Mouse (Mus musculus): ENCODE measurements around the gene 2200002J24Rik. TPM values are rescaled to one million over a fixed set of nuclear protein-coding genes. Genes with fewer than 3 reads are reported as not detected.

The 2200002J24Rik gene
- not detected for total RNA-seq (2021)

- intact Hi-C loops (cut with DNase I) = no loop called here
- DNase-seq (ENCODE audit: low spot score) = no peak
Measured at GRCm38 (mm10) chr7:30698589-30698988, at the start of gene 2200002J24Rik. Gene 2200002J24Rik, plus strand, starts transcription at chr7:30698926.

GRCm38 (mm10) chr7:30649591-30650540 is 48.9 kb upstream of the 2200002J24Rik start, which contains the start of gene Rbm42:
Gene Rbm42, minus strand, starts transcription at chr7:30650317.
- intact Hi-C loops (cut with DNase I) = loop anchor here (2.0 to 5.0 kb wide), 2 partner anchors 23 to 77 kb away; partner anchors contain the start of genes Cox6b1 and Tmem147
- DNase-seq (ENCODE audit: low spot score) = peak; percentile 98

GRCm38 (mm10) chr7:30664529-30665200 is 34.1 kb upstream of the 2200002J24Rik start, which contains the start of gene Haus5:
Gene Haus5, minus strand, starts transcription at chr7:30664994.
- intact Hi-C loops (cut with DNase I) = loop anchor here (5.0 kb wide), 2 partner anchors 63 to 77 kb away; partner anchors contain the start of genes Kmt2b and Tmem147
- DNase-seq (ENCODE audit: low spot score) = peak; percentile 72

- DNase-seq (ENCODE audit: low spot score) = no peak
- intact Hi-C loops (cut with DNase I) = loop anchor here (5.0 kb wide), 2 partner anchors 62 to 78 kb away; partner anchors contain the start of genes Kmt2b and Tmem147
Measured at GRCm38 (mm10) chr7:30665321-30665720, 33.4 kb upstream of the 2200002J24Rik start.

- DNase-seq (ENCODE audit: low spot score) = no peak
- intact Hi-C loops (cut with DNase I) = loop anchor here (5.0 kb wide), 2 partner anchors 58 to 82 kb away; partner anchors contain the start of genes Kmt2b and Tmem147
Measured at GRCm38 (mm10) chr7:30669229-30669628, 29.5 kb upstream of the 2200002J24Rik start.

- intact Hi-C loops (cut with DNase I) = no loop called here
Measured at GRCm38 (mm10) chr7:30671480-30671879, 27.2 kb upstream of the 2200002J24Rik start, which contains the start of gene Pmis2. Gene Pmis2, minus strand, starts transcription at chr7:30671605.

GRCm38 (mm10) chr7:30678263-30678975 is 20.3 kb upstream of the 2200002J24Rik start:
- DNase-seq (ENCODE audit: low spot score) = no peak
- intact Hi-C loops (cut with DNase I) = no loop called here

More at GRCm38 (mm10) chr7:30671480-30671879, 27.2 kb upstream of the 2200002J24Rik start, which contains the start of gene Pmis2:
- no peak for DNase-seq (ENCODE audit: low spot score)

- intact Hi-C loops (cut with DNase I) = no loop called here
Measured at GRCm38 (mm10) chr7:30681897-30682296, 16.8 kb upstream of the 2200002J24Rik start.

GRCm38 (mm10) chr7:30683425-30683824 is 15.3 kb upstream of the 2200002J24Rik start:
- intact Hi-C loops (cut with DNase I) = no loop called here
- DNase-seq (ENCODE audit: low spot score) = no peak

More at GRCm38 (mm10) chr7:30681897-30682296, 16.8 kb upstream of the 2200002J24Rik start:
- no peak for DNase-seq (ENCODE audit: low spot score)

- DNase-seq (ENCODE audit: low spot score) = no peak
- intact Hi-C loops (cut with DNase I) = no loop called here
Measured at GRCm38 (mm10) chr7:30688325-30688724, 10.4 kb upstream of the 2200002J24Rik start.

GRCm38 (mm10) chr7:30698101-30698500 is 625 bp upstream of the 2200002J24Rik start:
- no peak for DNase-seq (ENCODE audit: low spot score)

GRCm38 (mm10) chr7:30706214-30706882 is 7.6 kb downstream of the 2200002J24Rik start:
- no peak for DNase-seq (ENCODE audit: low spot score)
- intact Hi-C loops (cut with DNase I) = no loop called here

More at GRCm38 (mm10) chr7:30698101-30698500, 625 bp upstream of the 2200002J24Rik start:
- intact Hi-C loops (cut with DNase I) = no loop called here

- intact Hi-C loops (cut with DNase I) = no loop called here
- no peak for DNase-seq (ENCODE audit: low spot score)
Measured at GRCm38 (mm10) chr7:30707441-30707840, 8.7 kb downstream of the 2200002J24Rik start.

GRCm38 (mm10) chr7:30711942-30712341 is 13.2 kb downstream of the 2200002J24Rik start, which contains the start of gene Atp4a:
Gene Atp4a, plus strand, starts transcription at chr7:30712209.
- DNase-seq (ENCODE audit: low spot score) = no peak
- intact Hi-C loops (cut with DNase I) = no loop called here

- intact Hi-C loops (cut with DNase I) = no loop called here
- no peak for DNase-seq (ENCODE audit: low spot score)
Measured at GRCm38 (mm10) chr7:30717006-30717715, 18.4 kb downstream of the 2200002J24Rik start.

GRCm38 (mm10) chr7:30717716-30718046 is 19.0 kb downstream of the 2200002J24Rik start:
- no peak for DNase-seq (ENCODE audit: low spot score)
- intact Hi-C loops (cut with DNase I) = no loop called here

GRCm38 (mm10) chr7:30719669-30720068 is 20.9 kb downstream of the 2200002J24Rik start:
- intact Hi-C loops (cut with DNase I) = no loop called here
- no peak for DNase-seq (ENCODE audit: low spot score)

- intact Hi-C loops (cut with DNase I) = no loop called here
- DNase-seq (ENCODE audit: low spot score) = no peak
Measured at GRCm38 (mm10) chr7:30721286-30721685, 22.6 kb downstream of the 2200002J24Rik start.
